Mouse (Mus musculus): ENCODE results near the gene Ift57.

Gene Ift57

DNA sequence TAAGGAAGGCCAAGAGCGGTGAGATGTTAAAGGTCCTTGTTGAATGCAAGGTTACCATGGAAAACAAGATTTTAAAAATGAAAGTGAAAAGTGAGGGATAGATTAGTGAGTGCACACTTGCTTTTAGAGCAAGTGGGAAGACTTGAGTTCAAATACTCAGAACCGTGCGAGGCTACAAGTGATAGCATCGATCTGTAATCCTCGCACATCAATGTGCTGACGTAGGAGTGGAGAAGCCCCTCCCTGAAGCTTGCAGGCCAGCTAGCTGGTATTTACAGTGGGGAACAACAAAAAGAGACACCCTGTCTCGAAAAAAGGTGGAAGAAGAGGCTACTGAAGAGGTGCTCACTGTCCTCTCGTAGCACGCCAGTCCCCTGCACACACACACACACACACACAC, 94.6 kb downstream of the Ift57 start:
- no peak for DNase-seq (ENCODE audit: low spot score)

DNA sequence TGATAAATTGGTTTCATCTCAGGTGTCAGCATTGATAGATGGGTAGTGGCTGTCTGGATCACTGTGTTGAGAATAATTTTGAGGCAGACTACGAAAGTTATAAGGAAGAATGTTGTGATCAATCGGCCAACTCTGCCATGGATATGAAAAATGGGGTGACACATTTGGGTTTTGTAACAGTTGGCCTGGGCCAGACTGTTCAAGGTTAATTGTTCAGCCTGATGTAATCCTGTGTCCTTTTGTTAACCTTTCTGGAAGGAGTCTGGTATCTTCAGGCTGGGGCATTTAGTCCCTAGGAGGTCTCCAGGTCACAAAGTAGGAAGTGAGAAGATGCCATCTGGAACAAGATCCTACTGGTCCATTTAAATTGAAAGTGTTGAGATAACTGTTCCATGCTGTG, 97.2 kb downstream of the Ift57 start:
- DNase-seq (ENCODE audit: low spot score): no peak

GRCm38 (mm10) chr16:49796954-49797353, 97.9 kb downstream of the Ift57 start:
- no peak for DNase-seq (ENCODE audit: low spot score)

GRCm38 (mm10) chr16:49798790-49799189, 99.8 kb downstream of the Ift57 start:
- no peak for DNase-seq (ENCODE audit: low spot score)

DNA sequence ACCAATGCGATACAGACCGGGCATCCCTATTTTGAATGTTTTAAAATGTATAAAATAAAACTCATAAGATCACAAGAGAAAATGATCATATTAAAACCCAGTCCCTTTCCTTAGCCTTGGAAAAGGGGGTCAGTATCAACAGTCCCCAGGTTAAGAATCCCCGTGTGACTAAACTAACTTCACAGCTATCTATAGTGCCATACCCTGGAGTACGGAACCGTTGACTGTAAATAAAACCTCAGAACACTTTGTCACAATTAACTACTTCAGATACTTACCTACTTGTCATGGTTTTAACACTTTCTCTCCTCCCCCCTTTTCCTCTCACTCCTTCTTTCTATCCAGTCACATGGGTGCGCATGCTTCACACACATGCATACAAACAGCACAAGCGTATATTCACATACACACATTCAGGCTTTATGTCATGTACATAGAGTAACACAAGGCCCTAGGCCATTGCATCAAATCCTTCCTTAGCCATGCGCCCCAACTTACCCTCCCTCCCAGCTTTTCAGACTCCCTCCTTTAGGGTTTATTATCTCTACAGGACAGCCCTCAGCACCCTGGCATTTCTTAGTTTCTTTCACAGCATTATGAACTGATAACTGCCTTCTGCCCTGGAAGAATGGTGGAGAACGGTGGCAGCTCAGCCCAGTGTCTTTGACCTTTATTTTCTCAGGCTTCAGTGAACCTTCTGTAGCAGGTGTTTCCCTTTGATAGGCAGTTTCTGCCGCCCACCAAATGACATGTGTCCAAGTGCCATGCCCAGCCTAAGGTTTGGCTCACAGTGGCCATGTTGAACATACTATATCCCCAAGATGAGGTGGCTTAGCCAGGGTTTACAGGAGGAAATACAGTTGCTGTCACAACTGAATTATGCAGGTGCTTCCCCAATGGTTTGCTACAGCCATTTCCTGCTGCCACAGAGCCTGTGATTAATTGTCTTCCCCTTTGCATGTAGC, 100.8 kb downstream of the Ift57 start, which contains the start of gene Cd47:
Cd47 (plus strand) TSS at position 937 of the 965 bp plus-strand sequence.
- no peak for DNase-seq (ENCODE audit: low spot score)

- no peak for DNase-seq (ENCODE audit: low spot score)
Observed at GRCm38 (mm10) chr16:49800996-49801395, 102.0 kb downstream of the Ift57 start.

- DNase-seq (ENCODE audit: low spot score): no peak
Observed at GRCm38 (mm10) chr16:49801399-49801798, 102.4 kb downstream of the Ift57 start.

- DNase-seq (ENCODE audit: low spot score): no peak
Observed at GRCm38 (mm10) chr16:49802993-49803392, 104.0 kb downstream of the Ift57 start.

DNA sequence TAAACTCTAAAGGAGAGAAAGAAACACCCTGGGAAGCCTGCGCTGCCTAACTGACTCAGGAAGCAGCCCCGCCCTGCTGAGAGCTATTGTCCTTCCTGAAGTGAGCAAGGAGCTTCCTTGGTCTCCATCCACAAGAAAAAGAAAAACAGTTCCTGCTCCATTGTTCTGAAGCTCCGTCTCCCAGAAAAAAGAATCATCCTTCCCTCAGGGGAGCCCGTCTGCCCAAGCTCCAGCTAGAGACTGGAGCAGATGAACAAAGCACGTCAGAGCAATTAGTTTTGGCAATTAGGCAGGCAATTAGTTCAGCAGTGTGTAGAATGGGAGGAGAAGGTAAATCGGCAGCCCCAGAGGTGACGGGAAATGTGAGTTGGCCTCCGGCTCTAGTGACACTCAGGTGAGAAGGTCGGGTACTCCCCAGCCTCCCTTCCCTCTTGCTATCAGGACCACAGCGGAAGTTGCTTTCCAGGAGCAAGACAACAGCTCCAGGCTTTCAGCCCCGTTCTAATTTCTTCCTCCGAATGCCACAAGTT, 105.0 kb downstream of the Ift57 start:
- DNase-seq (ENCODE audit: low spot score): no peak

- no peak for DNase-seq (ENCODE audit: low spot score)
Observed at GRCm38 (mm10) chr16:49806920-49807319, 107.9 kb downstream of the Ift57 start.

- DNase-seq (ENCODE audit: low spot score): no peak
Observed at GRCm38 (mm10) chr16:49807419-49807841, 108.4 kb downstream of the Ift57 start.

DNA sequence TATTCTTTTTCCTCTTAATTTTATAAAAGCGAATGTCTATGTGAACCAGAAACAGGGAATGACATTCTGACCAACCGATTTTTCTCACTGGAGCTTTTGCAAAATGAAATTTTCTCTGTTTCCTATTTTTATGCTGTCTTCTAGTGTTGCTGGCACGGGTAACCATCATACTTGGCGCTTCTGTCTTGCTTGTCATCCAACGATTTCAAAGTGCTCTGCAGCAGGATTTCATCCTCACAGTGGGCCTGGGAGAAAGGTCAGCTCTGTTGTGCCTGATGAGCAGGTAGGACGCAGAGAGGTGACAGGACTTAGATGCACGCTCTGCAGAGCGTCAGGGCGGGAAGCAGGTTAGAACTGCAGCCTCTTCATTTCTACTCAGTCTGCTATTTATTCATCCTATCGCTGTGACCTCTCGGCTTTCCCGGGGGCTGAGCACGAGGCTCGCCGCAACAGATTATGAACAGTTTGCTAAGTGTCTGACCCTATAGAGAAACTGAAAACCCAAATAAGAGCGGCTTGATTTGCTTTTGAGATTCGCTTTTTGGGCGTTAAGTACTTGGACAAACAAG, 108.9 kb downstream of the Ift57 start:
- DNase-seq (ENCODE audit: low spot score): no peak

GRCm38 (mm10) chr16:49811897-49812296, 112.9 kb downstream of the Ift57 start:
- DNase-seq (ENCODE audit: low spot score): no peak

GRCm38 (mm10) chr16:49812821-49813616, 114.0 kb downstream of the Ift57 start:
- DNase-seq (ENCODE audit: low spot score): no peak

- no peak for DNase-seq (ENCODE audit: low spot score)
Observed at GRCm38 (mm10) chr16:49814419-49814818, 115.4 kb downstream of the Ift57 start.

Measured in urinary bladder, postnatal 10 days (tissue).